Mouse (Mus musculus): Measurements from ENCODE around the gene Gm20425.
"Not testable (repeated sequence)": the region's sequence is repeated elsewhere in the genome, so short reads cannot be mapped to it uniquely, and the experiment has no call there.

- TF ChIP-seq CTCF (IDR thresholded peaks at IDR 0.05; ENCODE audit: extremely low read depth, insufficient read length, insufficient replicate concordance, low read depth, low read length); POLR2A (IDR thresholded peaks at IDR 0.05; ENCODE audit: low read depth, low read length): not testable (repeated sequence)
These were observed 74.9 kb downstream of the Gm20425 start for GRCm38 (mm10) chr9:103155158-103155557.
